Mouse (Mus musculus) kidney, embryonic 16.5 days (tissue): ENCODE results near the gene Clrn1. TPM values are rescaled to one million over a fixed set of nuclear protein-coding genes. Genes with fewer than 3 reads are reported as not detected.
A peak's percentile ranks its signal among the peaks of the same experiment; 100 is the strongest.
"Not testable (repeated sequence)": the region's sequence is repeated elsewhere in the genome, so short reads cannot be mapped to it uniquely, and the experiment has no call there.

Source experiments
- ATAC-seq: fragments of 200-750 bp; cut with Nextera tagmentation; 2 replicates; pipeline ENCODE4 v1.8.0; 2017; ENCODE audit warnings: moderate TSS enrichment; ENCODE audit not compliant: low FRiP score, low TSS enrichment
- H3K27ac ChIP-seq: fragments of 300-500 bp; sonication (generic); 2 replicates; pipeline ENCODE4 v1.5.1; 2014; ENCODE audit warnings: low read length
- H3K27me3 ChIP-seq: fragments of 300-500 bp; sonication (generic); 2 replicates; pipeline ENCODE4 v1.6.1; 2014; ENCODE audit warnings: low read length, control low read depth, mixed read lengths; ENCODE audit not compliant: insufficient read depth
- H3K36me3 ChIP-seq: fragments of 300-500 bp; sonication (generic); 2 replicates; pipeline ENCODE4 v1.6.1; 2014; ENCODE audit warnings: low read length, control low read depth, mixed read lengths; ENCODE audit not compliant: insufficient read depth
- H3K4me1 ChIP-seq: fragments of 300-500 bp; sonication (generic); 2 replicates; pipeline ENCODE4 v1.6.1; 2014; ENCODE audit warnings: low read length, control low read depth, mixed read lengths; ENCODE audit not compliant: insufficient read depth
- H3K4me2 ChIP-seq: fragments of 300-500 bp; sonication (generic); replicated peaks from 2 replicates; pipeline ENCODE4 v1.6.1; 2014; ENCODE audit warnings: low read depth, low read length
- H3K4me3 ChIP-seq: fragments of 300-500 bp; sonication (generic); 2 replicates; pipeline ENCODE4 v1.5.1; 2014; ENCODE audit warnings: mild to moderate bottlenecking, low read length
- H3K9ac ChIP-seq: fragments of 300-500 bp; sonication (generic); replicated peaks from 2 replicates; pipeline ENCODE4 v1.6.1; 2014; ENCODE audit warnings: low read length
- H3K9me3 ChIP-seq: fragments of 300-500 bp; sonication (generic); 2 replicates; pipeline ENCODE4 v1.6.1; 2016; ENCODE audit warnings: low read length, control low read depth
- WGBS: fragments of 180-500 bp; shearing (Covaris S2); extraction: QIAGEN DNeasy Blood & Tissue Kit; methylation state at CpG from one replicate; pipeline ENCODE4 v1.1.7; 2014; 5-methylcytosine and 5-hydroxymethylcytosine counted together
- polyA plus RNA-seq: library from polyadenylated mRNA; unstranded; fragments of >200 nt; fragmentation: Nextera tagmentation; extraction: Ambion mirVana; gene quantifications from 2 replicates; pipeline ENCODE4 v1.2.1, GENCODE M21; 2015

Gene Clrn1
- polyA plus RNA-seq, 1 experiment from 2014 or later = 3.7 TPM

DNA sequence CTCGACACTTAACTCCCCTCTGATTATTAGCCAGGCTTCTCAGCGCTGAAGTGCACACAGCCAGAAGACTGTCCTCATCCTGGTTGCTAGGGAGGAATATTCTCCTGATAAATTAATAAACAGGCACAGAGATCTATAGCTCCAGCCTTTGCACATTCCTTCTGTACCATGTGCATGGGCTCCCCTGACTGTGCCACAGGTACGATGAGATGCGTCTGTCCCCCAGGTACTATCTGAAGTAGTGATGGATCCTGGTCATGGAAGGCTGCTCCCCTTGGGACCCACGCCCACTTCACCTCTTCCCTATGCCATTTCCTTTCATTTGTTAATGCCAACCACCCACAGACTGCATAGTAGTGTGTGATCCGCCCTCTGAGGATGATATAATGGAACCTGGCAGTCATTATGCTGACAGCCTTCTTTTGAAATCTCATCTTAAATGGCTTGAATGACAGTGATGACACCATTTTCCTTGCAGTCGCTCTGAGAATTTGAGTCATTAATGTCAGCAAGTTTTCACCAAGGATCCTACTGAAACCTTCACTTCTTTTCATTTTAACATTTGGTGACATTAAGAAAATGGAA, 3.1 kb upstream of the Clrn1 start:
- Histone ChIP-seq H3K27me3 (no peaks in the 10 kb centered on the region), H3K4me2 (no peak overlapping the region), H3K36me3 (no peaks in the 10 kb centered on the region), H3K4me1 (no peaks in the 10 kb centered on the region), H3K4me3 (no peak overlapping the region), H3K9me3 (no peaks in the 10 kb centered on the region), H3K27ac (no peak overlapping the region), H3K9ac (no peak overlapping the region)
- no peak for ATAC-seq
- WGBS = 73% methylated on average over 7 of the region's 7 CpGs

DNA sequence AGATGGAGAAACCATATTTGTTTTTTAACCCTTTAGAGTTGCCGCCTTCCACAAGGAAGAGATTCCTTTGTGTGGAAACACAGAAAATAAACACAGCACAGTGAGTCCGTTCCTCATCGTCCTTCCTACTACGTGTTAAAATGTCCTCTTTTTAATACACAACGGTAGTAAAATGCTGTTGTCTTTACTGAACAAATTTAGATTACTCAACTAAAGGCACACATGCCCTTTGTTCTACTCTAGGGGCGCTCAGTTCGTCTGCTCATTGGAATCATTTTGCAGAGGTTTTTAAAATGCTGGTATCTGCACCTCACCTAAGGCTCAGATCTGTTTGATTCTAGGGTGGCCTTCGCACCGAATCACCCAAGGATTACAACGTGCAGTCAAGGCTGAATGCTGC, 2.6 kb upstream of the Clrn1 start:
- no peak overlapping the region for H3K4me2 ChIP-seq
- no peak overlapping the region for H3K4me3 ChIP-seq
- WGBS = 81% methylated on average over 10 of the region's 10 CpGs
- no peak for ATAC-seq
- H3K9me3 ChIP-seq = no peaks in the 10 kb centered on the region
- H3K9ac ChIP-seq = no peak overlapping the region
- no peak overlapping the region for H3K27ac ChIP-seq
- no peaks in the 10 kb centered on the region for H3K27me3 ChIP-seq
- H3K36me3 ChIP-seq = no peaks in the 10 kb centered on the region
- H3K4me1 ChIP-seq = peaks cover 4% of the 10 kb centered on the region

DNA sequence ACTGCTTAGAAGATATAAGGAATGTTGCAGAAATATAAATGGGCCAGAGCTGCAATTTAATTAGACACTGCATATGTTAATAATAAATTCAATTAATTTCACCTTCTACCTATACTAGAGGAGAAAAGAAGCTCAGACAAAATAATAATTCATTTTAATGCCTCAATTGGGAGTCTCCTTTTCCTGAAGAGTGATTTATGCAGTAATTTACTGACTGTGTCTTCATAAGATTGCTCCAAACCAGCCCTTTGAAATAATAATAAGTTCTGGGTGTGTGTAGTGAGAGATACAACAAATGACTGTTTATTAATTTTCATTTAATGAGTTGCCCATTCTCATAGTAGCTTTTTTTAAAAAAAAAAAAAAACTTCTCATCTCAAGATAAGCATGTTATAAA, 1.6 kb downstream of the Clrn1 start:
- Histone ChIP-seq H3K4me3 (no peak overlapping the region), H3K4me2 (no peak overlapping the region), H3K27me3 (no peaks in the 10 kb centered on the region), H3K4me1 (peaks cover 14% of the 10 kb centered on the region), H3K9me3 (no peaks in the 10 kb centered on the region), H3K36me3 (no peaks in the 10 kb centered on the region), H3K9ac (no peak overlapping the region), H3K27ac (no peak overlapping the region)
- no peak for ATAC-seq

DNA sequence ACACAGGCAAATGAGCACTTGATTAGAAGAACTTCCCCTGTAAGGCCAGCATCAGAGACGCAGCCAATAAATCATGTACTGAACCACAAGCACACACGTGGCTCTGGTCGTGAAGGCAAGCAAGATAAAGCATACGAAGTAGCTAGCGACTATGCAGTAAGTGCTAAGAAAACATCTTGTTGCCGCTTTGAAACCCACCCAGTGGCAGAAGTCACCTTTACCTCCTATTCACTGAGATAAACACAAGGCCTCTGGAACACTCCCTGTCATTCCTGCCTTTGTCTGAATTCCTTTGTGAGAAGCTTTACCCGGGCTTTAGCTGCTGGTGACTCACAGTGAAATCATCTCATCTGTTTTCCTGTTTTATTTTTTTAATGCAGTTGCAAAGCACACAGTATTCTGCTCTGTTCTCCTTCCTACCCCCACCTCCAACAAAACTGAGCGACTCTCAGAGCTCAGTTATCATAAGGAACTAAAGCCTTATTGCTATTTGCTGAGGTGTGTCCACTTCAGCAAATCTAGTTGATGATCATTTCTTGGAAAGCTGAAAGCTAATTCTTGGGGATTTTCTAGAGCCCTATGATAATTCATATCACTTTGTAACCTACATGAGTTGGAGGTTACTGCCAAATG, 2.1 kb downstream of the Clrn1 start:
- ATAC-seq = no peak

DNA sequence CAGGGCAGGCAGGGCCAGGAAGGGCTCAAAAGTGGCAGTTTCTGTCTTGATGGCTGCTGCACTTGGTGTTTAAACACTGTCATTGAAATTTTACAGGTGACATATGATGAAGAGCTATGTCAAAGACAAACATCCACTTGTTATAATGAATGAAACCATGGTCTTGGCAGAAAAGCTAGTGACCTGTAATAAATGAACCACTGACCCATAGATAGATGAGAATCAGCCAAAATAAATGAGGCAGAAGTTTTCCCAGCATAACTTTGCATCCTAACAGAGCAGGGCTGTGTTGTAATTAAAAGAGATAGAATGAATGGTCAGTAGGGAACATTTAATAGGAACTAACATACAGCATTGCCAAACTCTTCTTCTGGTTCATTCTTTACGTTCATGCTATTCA, 4.1 kb downstream of the Clrn1 start:
- peaks cover 14% of the 10 kb centered on the region for H3K4me1 ChIP-seq
- no peak for ATAC-seq
- WGBS = 41% methylated on average over 1 of the region's 1 CpGs

More for the DNA sequence above, 2.1 kb downstream of the Clrn1 start:
- Histone ChIP-seq H3K36me3 (no peaks in the 10 kb centered on the region), H3K27me3 (no peaks in the 10 kb centered on the region), H3K9ac (no peak overlapping the region), H3K4me1 (peaks cover 14% of the 10 kb centered on the region), H3K27ac (no peak overlapping the region), H3K4me2 (peak overlapping the region; percentile 23; the same call in 1 of the 2 replicates), H3K9me3 (no peaks in the 10 kb centered on the region), H3K4me3 (no peak overlapping the region)
- 10% methylated on average over 8 of the region's 8 CpGs for WGBS

DNA sequence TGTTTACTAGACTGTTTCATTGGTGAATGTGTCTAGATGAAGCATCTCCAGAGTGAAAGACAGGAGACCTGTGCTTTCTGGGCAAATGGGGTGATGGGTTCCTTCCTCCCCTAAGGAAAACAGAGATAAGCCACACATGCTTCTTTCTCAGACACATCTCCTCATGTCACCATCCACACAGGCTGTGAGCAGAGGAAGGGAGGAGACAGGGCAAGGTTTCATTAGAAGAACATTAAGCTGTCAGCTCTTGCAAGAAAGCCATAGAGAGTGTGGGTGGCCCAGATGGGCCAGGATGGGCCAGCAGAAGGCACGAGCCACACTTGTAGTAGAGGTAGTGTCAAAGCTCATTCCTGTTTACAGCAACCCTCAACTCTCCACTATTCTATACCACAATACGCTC, 5.0 kb downstream of the Clrn1 start:
- ATAC-seq = no peak
- no peak overlapping the region for H3K9ac ChIP-seq
- no peak overlapping the region for H3K4me2 ChIP-seq
- H3K27ac ChIP-seq = no peak overlapping the region
- no peaks in the 10 kb centered on the region for H3K9me3 ChIP-seq
- no peak overlapping the region for H3K4me3 ChIP-seq
- WGBS = 53% methylated on average over 2 of the region's 2 CpGs
- peaks cover 14% of the 10 kb centered on the region for H3K4me1 ChIP-seq
- no peaks in the 10 kb centered on the region for H3K27me3 ChIP-seq
- no peaks in the 10 kb centered on the region for H3K36me3 ChIP-seq

More for the DNA sequence above, 4.1 kb downstream of the Clrn1 start:
- Histone ChIP-seq H3K4me3 (no peak overlapping the region), H3K36me3 (no peaks in the 10 kb centered on the region), H3K27me3 (no peaks in the 10 kb centered on the region), H3K9ac (no peak overlapping the region), H3K27ac (no peak overlapping the region), H3K4me2 (no peak overlapping the region), H3K9me3 (no peaks in the 10 kb centered on the region)

DNA sequence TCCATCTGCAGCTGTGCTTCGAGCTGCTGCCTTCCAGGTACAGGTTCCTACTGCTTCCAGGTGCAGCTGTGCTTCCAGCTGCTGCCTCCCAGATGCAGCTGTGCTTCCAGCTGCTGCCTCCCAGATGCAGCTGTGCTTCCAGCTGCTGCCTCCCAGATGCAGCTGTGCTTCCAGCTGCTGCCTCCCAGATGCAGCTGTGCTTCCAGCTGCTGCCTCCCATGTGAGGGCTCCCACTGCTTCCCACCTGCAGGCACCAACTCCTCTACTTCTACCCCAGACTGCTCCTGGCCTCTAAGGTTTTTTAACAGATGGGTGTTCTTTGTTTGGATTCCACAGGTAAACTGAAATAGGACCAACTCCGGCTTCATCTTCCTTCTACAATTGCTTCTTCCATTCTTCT, 13.3 kb downstream of the Clrn1 start:
- H3K4me1 ChIP-seq, H3K36me3 ChIP-seq, H3K4me3 ChIP-seq, ATAC-seq, H3K27me3 ChIP-seq, H3K9ac ChIP-seq, H3K4me2 ChIP-seq, H3K9me3 ChIP-seq, H3K27ac ChIP-seq: not testable (repeated sequence)
- 89% methylated on average over 2 of the region's 2 CpGs for WGBS

DNA sequence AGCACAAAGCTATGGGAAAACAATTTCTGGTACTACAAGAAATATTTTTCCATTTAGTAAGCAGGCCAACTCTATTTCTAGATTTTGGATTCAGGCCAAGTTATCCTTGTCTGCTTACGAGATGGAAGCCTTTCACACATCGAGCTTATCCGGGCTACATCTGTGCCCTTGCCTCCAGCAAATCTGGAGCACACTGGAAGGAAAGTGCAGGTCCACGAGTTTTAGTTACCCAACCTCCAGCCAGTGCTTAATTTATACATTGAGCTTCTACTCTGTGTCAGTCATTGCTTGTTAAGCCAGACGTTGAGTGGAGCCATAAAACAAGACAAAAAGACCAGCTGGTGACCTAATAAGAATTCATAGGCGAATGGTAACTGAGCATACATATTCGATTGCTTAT, 19.4 kb downstream of the Clrn1 start:
- ATAC-seq = no peak
- 59% methylated on average over 7 of the region's 7 CpGs for WGBS

DNA sequence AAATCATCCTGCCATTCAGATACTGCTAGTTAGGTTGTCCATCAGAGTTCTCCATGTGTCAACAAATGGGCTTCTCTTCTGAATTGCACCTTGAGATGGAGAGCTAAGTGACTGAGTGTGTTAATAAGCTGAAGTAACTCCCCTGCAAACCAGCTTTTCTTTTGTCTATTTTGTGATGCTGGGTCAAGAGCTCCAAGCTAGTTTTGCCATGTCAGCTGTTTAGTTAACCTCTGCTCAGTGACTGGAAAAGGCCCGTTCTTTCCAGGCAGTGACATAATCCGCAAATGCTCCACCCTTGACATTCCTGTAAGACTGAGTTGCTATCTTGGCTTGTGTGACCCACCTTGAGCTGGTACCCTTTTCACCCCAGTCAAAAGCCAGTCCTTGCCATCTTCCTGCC, 22.2 kb downstream of the Clrn1 start:
- 33% methylated on average over 2 of the region's 2 CpGs for WGBS

More for the DNA sequence above, 19.4 kb downstream of the Clrn1 start:
- H3K4me3 ChIP-seq = no peak overlapping the region
- no peaks in the 10 kb centered on the region for H3K4me1 ChIP-seq
- H3K27me3 ChIP-seq = no peaks in the 10 kb centered on the region
- H3K9me3 ChIP-seq = no peaks in the 10 kb centered on the region
- H3K9ac ChIP-seq = no peak overlapping the region
- no peak overlapping the region for H3K4me2 ChIP-seq
- H3K27ac ChIP-seq = no peak overlapping the region
- H3K36me3 ChIP-seq = no peaks in the 10 kb centered on the region

DNA sequence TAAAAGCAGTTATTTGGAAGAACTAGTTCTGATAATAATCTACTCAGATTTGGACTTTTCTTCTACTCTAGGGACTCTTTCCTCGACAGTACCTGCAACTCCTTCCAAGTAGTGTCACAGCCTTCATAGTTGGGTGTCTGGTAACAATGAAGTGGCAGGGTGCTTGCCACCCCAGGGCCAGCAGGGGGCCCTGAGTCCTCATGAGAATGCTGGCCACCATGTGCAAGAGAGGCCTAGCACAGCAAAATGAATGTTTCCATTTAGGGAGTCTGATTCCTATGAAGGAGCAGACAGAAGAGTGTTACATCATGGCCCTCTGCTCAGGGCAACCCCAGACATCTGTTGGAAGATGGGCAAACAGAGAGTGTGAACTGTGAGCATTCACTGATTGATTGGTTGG, 41.7 kb downstream of the Clrn1 start:
- 54% methylated on average over 1 of the region's 1 CpGs for WGBS
- no peak overlapping the region for H3K9ac ChIP-seq
- no peak overlapping the region for H3K4me2 ChIP-seq
- no peak overlapping the region for H3K27ac ChIP-seq
- no peaks in the 10 kb centered on the region for H3K9me3 ChIP-seq
- H3K27me3 ChIP-seq = no peaks in the 10 kb centered on the region
- H3K36me3 ChIP-seq = no peaks in the 10 kb centered on the region
- no peak overlapping the region for H3K4me3 ChIP-seq
- peak; percentile 74; the same call in 1 of the 2 replicates for ATAC-seq
- H3K4me1 ChIP-seq = no peaks in the 10 kb centered on the region

More for the DNA sequence above, 22.2 kb downstream of the Clrn1 start:
- Histone ChIP-seq H3K4me1 (no peaks in the 10 kb centered on the region), H3K4me2 (no peak overlapping the region), H3K9me3 (no peaks in the 10 kb centered on the region), H3K27ac (no peak overlapping the region), H3K9ac (no peak overlapping the region), H3K36me3 (no peaks in the 10 kb centered on the region), H3K4me3 (no peak overlapping the region), H3K27me3 (no peaks in the 10 kb centered on the region)
- no peak for ATAC-seq
